Mouse (Mus musculus) heart, adult 8-10 months (tissue): Measurements from ENCODE around the gene Timp4. TPM values are rescaled to one million over a fixed set of nuclear protein-coding genes. Genes with fewer than 3 reads are reported as not detected.

Source experiments
- total RNA-seq, 4 experiments: library from RNA; stranded (reverse); gene quantifications; 2 replicates each; pipeline ENCODE4 v1.2.4; 2022

Gene Timp4
- total RNA-seq, 4 experiments from 2014 or later = 26.3 to 43.9 (median 37.1) TPM

Other genes with a start within 250 kb of the Timp4 start
- 10 to 100 TPM; 11.9 to 14.8 (median 12.8) TPM for gene Tamm41, start 214.3 kb downstream of the Timp4 start, total RNA-seq
- 1 to 10 TPM; 3.5 to 6.2 (median 4.6) TPM for gene Syn2, start 117.3 kb downstream of the Timp4 start, total RNA-seq
- gene Gm17482, start 24.9 kb downstream of the Timp4 start, total RNA-seq = not detected
- gene Pparg, start 108.7 kb upstream of the Timp4 start, total RNA-seq = 10 to 100 TPM in 3 of 4 experiments, 1 to 10 TPM in 1; 9.5 to 13.5 (median 12.3) TPM